In the genomic region with DNA sequence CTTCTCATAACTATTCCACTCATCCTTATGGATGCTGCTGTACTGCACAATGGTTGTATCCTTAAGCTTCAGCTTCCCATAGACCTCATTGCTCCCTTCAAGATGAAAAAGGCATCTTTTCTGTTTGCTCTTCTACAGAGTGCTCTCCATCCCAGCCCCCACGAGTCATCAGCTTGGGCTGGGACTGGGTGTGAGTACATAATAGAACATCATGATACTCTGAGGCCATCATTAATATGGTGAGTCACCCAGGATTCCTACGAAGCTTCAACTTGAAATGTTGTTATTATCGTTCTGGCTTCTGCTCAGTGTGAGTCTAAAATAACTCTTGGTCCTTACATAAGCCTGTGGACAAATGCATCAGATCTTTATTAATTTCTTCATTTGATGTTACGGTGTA, we compare ENCODE assay signal across 14 mouse cellular contexts.
"Had no signal": no experiment of that assay in that cellular context is flagged by ENCODE, and none has a peak within 500 bp of the region (broad histone marks: within the 10 kb centered on the region; RNA-seq: fewer than 3 reads in every experiment).

No protein-coding gene starts in this region.

- DNase-seq: kidney, adult 18-20 months; kidney, postnatal 14 days; lung, postnatal 14 days; right cerebral cortex, postnatal 14 days; thymus, postnatal 36 days had no signal

- H3K4me1 ChIP-seq: kidney, embryonic 15.5 days; limb, embryonic 15.5 days; liver, embryonic 12.5 days; lung, embryonic 15.5 days; megakaryocyte, embryonic 14.5 days; midbrain, embryonic 15.5 days; neural tube, embryonic 12.5 days had no signal

- H3K27ac ChIP-seq: kidney, embryonic 15.5 days; left cerebral cortex, adult 2 months; limb, embryonic 15.5 days; liver, embryonic 12.5 days; lung, embryonic 15.5 days; macrophage; midbrain, embryonic 15.5 days; neural tube, embryonic 12.5 days had no signal

- H3K27me3 ChIP-seq: kidney, embryonic 15.5 days; limb, embryonic 15.5 days; liver, embryonic 12.5 days; lung, embryonic 15.5 days; megakaryocyte, embryonic 14.5 days; midbrain, embryonic 15.5 days; neural tube, embryonic 12.5 days had no signal

- H3K4me3 ChIP-seq: kidney, embryonic 15.5 days; left cerebral cortex, adult 2 months; limb, embryonic 15.5 days; liver, embryonic 12.5 days; lung, embryonic 15.5 days; megakaryocyte, embryonic 14.5 days; midbrain, embryonic 15.5 days; neural tube, embryonic 12.5 days had no signal

- H3K36me3 ChIP-seq: kidney, embryonic 15.5 days; limb, embryonic 15.5 days; liver, embryonic 12.5 days; lung, embryonic 15.5 days; midbrain, embryonic 15.5 days; neural tube, embryonic 12.5 days had no signal

- H3K9me3 ChIP-seq: kidney, embryonic 15.5 days; limb, embryonic 15.5 days; liver, embryonic 12.5 days; lung, embryonic 15.5 days; megakaryocyte, embryonic 14.5 days; midbrain, embryonic 15.5 days; neural tube, embryonic 12.5 days had no signal
